In the genomic region with DNA sequence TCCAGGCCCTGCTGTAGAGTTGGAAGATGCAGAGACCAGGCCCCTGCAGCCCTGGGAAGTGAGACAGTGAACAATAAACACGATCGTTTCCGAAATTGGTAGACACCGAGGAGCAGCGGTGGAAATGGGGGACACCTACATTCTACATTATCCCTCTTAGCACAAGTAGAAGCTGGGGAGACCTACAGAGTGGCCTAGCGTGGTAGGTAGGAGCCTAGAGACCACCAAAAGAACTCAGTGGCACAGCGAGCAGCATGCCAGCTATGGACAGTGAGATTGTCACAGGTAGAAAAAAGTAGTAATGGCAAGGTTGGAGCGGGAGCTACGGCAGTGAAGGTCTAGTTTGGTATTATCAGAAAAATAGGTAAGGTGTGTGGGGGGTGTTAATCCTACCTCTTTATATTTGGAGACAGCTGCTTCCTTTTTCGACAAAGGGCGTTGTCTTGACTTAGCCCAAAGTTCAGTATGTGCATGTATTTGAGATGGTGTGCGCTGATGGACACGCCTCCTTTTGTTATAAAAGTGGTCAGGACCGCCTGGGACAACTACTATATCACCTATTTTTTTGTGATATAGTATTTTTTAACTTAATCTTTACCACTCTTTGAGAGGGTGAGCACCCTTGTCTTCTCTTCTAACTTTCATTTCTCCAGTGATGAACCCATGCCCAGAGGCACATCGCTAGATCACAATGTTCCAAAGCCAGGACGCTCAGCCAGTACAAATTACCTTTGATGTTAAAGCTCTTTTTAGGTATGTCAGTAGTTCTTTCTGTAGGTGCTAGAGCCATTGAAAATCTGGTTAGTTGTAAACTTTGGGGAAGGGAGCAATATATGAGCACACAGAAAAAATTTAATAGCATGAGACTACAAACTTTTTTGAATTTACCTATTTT, we compare ENCODE assay signal across 8 mouse cellular contexts. TPM values are rescaled to one million over a fixed set of nuclear protein-coding genes. Genes with fewer than 3 reads are reported as not detected.
A peak's percentile ranks its signal among the peaks of the same experiment; 100 is the strongest.
DNase-seq lines count a peak whose midpoint lies in the region; ATAC-seq and TF ChIP-seq lines count a peak whose summit lies in the region.

No protein-coding gene starts in this region.

- no peak for ATAC-seq in heart, embryonic 14.5 days (ENCODE audit: insufficient number of reproducible peaks, insufficient read depth, low FRiP score, low read depth)
- ATAC-seq in G1E (ENCODE audit: extremely low read depth, insufficient number of reproducible peaks, low FRiP score, poor library complexity, severe bottlenecking), result no peak
- ATAC-seq in forebrain, postnatal 0 days, result no peak

- intact Hi-C loops in heart, postnatal 36 days (cut with DNase I), result loop anchor here (2.0 kb wide), 1 partner anchor 229 kb away; no protein-coding TSS in a partner anchor

- H3K36me3 ChIP-seq in heart, embryonic 14.5 days (ENCODE audit: control insufficient read depth, insufficient read depth, low read length), result no peaks in the 10 kb centered on the region; the same call in 1 of the 2 replicates
- peaks cover 19% of the 10 kb centered on the region for H3K36me3 ChIP-seq in G1E (replicated peaks)
- H3K36me3 ChIP-seq in forebrain, postnatal 0 days (ENCODE audit: insufficient read depth), result no peaks in the 10 kb centered on the region
- H3K36me3 ChIP-seq in macrophage (ENCODE audit: inconsistent target), result no peaks in the 10 kb centered on the region; the same call in 1 of the 2 replicates

- H3K79me2 ChIP-seq in macrophage (ENCODE audit: inconsistent target), result peaks cover 35% of the 10 kb centered on the region

- no peaks in the 10 kb centered on the region for H3K27me3 ChIP-seq in heart, embryonic 14.5 days (ENCODE audit: control insufficient read depth, insufficient read depth, low read length)
- peaks cover 2% of the 10 kb centered on the region; the same call in 1 of the 2 replicates for H3K27me3 ChIP-seq in G1E (ENCODE audit: insufficient read depth, low read length)
- no peaks in the 10 kb centered on the region for H3K27me3 ChIP-seq in forebrain, postnatal 0 days (ENCODE audit: insufficient read depth, low read length)

- H3K9ac ChIP-seq in heart, embryonic 14.5 days (ENCODE audit: low read length), result peak overlapping the region; percentile 80
- H3K9ac ChIP-seq in forebrain, postnatal 0 days, result peak overlapping the region; percentile 55

- peaks cover 6 to 23% of the 10 kb centered on the region in 2 experiments for H3K4me1 ChIP-seq in heart, embryonic 14.5 days (ENCODE audit: control insufficient read depth in 2 of 2, insufficient read depth in 2 of 2, low read length in 2 of 2)
- peaks cover 44% of the 10 kb centered on the region for H3K4me1 ChIP-seq in G1E (ENCODE audit: insufficient read depth, low read depth, low read length)
- peaks cover 20% of the 10 kb centered on the region for H3K4me1 ChIP-seq in forebrain, postnatal 0 days (ENCODE audit: insufficient read depth)

- peak overlapping the region; percentile 88 for H3K4me2 ChIP-seq in heart, embryonic 14.5 days (ENCODE audit: low read length)
- H3K4me2 ChIP-seq in forebrain, postnatal 0 days (ENCODE audit: low read depth), result peak overlapping the region; percentile 71

- DNase-seq in heart, postnatal 36 days, result no peak
- DNase-seq in G1E (ENCODE audit: low spot score), result no peak
- DNase-seq in forebrain, postnatal 0 days, result no peak
- DNase-seq in adrenal gland, adult 2 months, result no peak
- no peak for DNase-seq in spleen, adult 12 weeks (ENCODE audit: low spot score)
- no peak for DNase-seq in thymus, postnatal 25 days

- 62% methylated on average over 16 of the region's 16 CpGs for WGBS in heart, embryonic 14.5 days
- WGBS in forebrain, postnatal 0 days, result 70% methylated on average over 16 of the region's 16 CpGs
- 76% methylated on average over 16 of the region's 16 CpGs for WGBS in macrophage (ENCODE audit: missing documents)

- no peak for TF ChIP-seq CTCF in G1E (IDR thresholded peaks at IDR 0.05; ENCODE audit: low read depth, low read length)
- no peak for TF ChIP-seq CTCF in forebrain, postnatal 0 days (IDR thresholded peaks at IDR 0.05; ENCODE audit: low read depth)

- H3K9me3 ChIP-seq in heart, embryonic 14.5 days (ENCODE audit: control insufficient read depth, low read length), result no peaks in the 10 kb centered on the region
- no peaks in the 10 kb centered on the region; the same call in 1 of the 2 replicates for H3K9me3 ChIP-seq in G1E (replicated peaks)
- H3K9me3 ChIP-seq in forebrain, postnatal 0 days (ENCODE audit: low read length), result no peaks in the 10 kb centered on the region

- H3K4me3 ChIP-seq in heart, embryonic 14.5 days (ENCODE audit: control insufficient read depth in 1 of 2, insufficient read depth in 1 of 2, low read depth in 1 of 2, low read length in 2 of 2), result peak overlapping the region; percentile 53 to 90
- peak overlapping the region; percentile 84 for H3K4me3 ChIP-seq in G1E (ENCODE audit: low read depth, low read length)
- H3K4me3 ChIP-seq in forebrain, postnatal 0 days (ENCODE audit: low read depth, low read length), result peak overlapping the region; percentile 41
- peak overlapping the region; percentile 74 for H3K4me3 ChIP-seq in macrophage (ENCODE audit: inconsistent target)

- H3K27ac ChIP-seq in heart, embryonic 14.5 days (replicated peaks in 1 of 2; ENCODE audit: control insufficient read depth in 1 of 2, insufficient read depth in 1 of 2, low read depth in 2 of 2, low read length in 2 of 2), result peak overlapping the region; percentile 96 to 98
- peak overlapping the region; percentile 81 for H3K27ac ChIP-seq in forebrain, postnatal 0 days (ENCODE audit: low read depth, low read length)
- H3K27ac ChIP-seq in macrophage, result peak overlapping the region; percentile 58

RNA-seq across cellular contexts. Expression of a gene that starts 1.2 kb away (rescaled TPM):
- polyA plus RNA-seq in heart, embryonic 14.5 days (2014; fragmentation: Nextera tagmentation; extraction: Ambion mirVana), result 133 TPM in 2 replicates
- 100 to 1,000 TPM; 128 to 132 TPM for total RNA-seq in heart, postnatal 36 days (2021)
- total RNA-seq in G1E (2014; fragmentation: Nextera tagmentation) (76.0 and 81.2 TPM in 2 replicates), G1E (2017) (162 and 173 TPM in 2 replicates)
- polyA plus RNA-seq in G1E (2012) (131 and 189 TPM in 2 replicates), macrophage (2018) (98.5 to 135 TPM (median 122 TPM) in 3 replicates)
- 68.7 and 84.3 TPM in 2 replicates for total RNA-seq in forebrain, postnatal 0 days (2014; rRNA removed)
- 79.1 and 104 TPM in 2 replicates for polyA plus RNA-seq in forebrain, postnatal 0 days (2015; fragmentation: Nextera tagmentation; extraction: Ambion mirVana)
- 10 to 100 TPM; 13.4 to 56.4 (median 35.8) TPM for total RNA-seq in macrophage (2018; cell fraction: chromatin; rRNA removed)
- total RNA-seq in macrophage (2018; cell fraction: cytosol; rRNA removed), result 100 to 1,000 TPM in 13 of 26 experiments, 10 to 100 TPM in 13; 66.1 to 164 (median 104) TPM
- 100 to 1,000 TPM in 22 of 26 experiments, 10 to 100 TPM in 4; 48.1 to 201 (median 130) TPM for total RNA-seq in macrophage (2018; cell fraction: nucleus; rRNA removed)
- total RNA-seq in adrenal gland, adult 2 months (2021), result 100 to 1,000 TPM; 142 to 153 TPM
- 558 and 638 TPM in 2 replicates for polyA plus RNA-seq in adrenal gland, adult 2 months (2012; rRNA removed)
